Mouse (Mus musculus): ENCODE results near the gene Slc25a13. TPM values are rescaled to one million over a fixed set of nuclear protein-coding genes. Genes with fewer than 3 reads are reported as not detected.

Gene Slc25a13
- polyA plus RNA-seq, 1 experiment = not detected

GRCm38 (mm10) chr6:6023976-6024375 lies 193.0 kb downstream of the Slc25a13 start:
- H3K4me3 ChIP-seq (ENCODE audit: insufficient read depth, low read depth, low read length) = no peak overlapping the region
- H3K27ac ChIP-seq (replicated peaks; ENCODE audit: low read depth, low read length) = no peak overlapping the region
- no peaks in the 10 kb centered on the region for H3K4me1 ChIP-seq (ENCODE audit: control insufficient read depth, insufficient read depth, insufficient read length, low read length)

GRCm38 (mm10) chr6:6016931-6017330 lies 200.0 kb downstream of the Slc25a13 start:
- Histone ChIP-seq H3K4me1 (ENCODE audit: control insufficient read depth, insufficient read depth, insufficient read length, low read length) (no peaks in the 10 kb centered on the region), H3K4me3 (ENCODE audit: insufficient read depth, low read depth, low read length) (no peak overlapping the region), H3K27ac (replicated peaks; ENCODE audit: low read depth, low read length) (no peak overlapping the region)

GRCm38 (mm10) chr6:6015616-6016015 lies 201.4 kb downstream of the Slc25a13 start:
- Histone ChIP-seq H3K27ac (replicated peaks; ENCODE audit: low read depth, low read length) (no peak overlapping the region), H3K4me3 (ENCODE audit: insufficient read depth, low read depth, low read length) (no peak overlapping the region)

GRCm38 (mm10) chr6:6011364-6011763 lies 205.6 kb downstream of the Slc25a13 start:
- Histone ChIP-seq H3K27ac (replicated peaks; ENCODE audit: low read depth, low read length) (no peak overlapping the region), H3K4me1 (ENCODE audit: control insufficient read depth, insufficient read depth, insufficient read length, low read length) (no peaks in the 10 kb centered on the region), H3K4me3 (ENCODE audit: insufficient read depth, low read depth, low read length) (no peak overlapping the region)

More at GRCm38 (mm10) chr6:6015616-6016015, 201.4 kb downstream of the Slc25a13 start:
- H3K4me1 ChIP-seq (ENCODE audit: control insufficient read depth, insufficient read depth, insufficient read length, low read length) = no peaks in the 10 kb centered on the region

DNA sequence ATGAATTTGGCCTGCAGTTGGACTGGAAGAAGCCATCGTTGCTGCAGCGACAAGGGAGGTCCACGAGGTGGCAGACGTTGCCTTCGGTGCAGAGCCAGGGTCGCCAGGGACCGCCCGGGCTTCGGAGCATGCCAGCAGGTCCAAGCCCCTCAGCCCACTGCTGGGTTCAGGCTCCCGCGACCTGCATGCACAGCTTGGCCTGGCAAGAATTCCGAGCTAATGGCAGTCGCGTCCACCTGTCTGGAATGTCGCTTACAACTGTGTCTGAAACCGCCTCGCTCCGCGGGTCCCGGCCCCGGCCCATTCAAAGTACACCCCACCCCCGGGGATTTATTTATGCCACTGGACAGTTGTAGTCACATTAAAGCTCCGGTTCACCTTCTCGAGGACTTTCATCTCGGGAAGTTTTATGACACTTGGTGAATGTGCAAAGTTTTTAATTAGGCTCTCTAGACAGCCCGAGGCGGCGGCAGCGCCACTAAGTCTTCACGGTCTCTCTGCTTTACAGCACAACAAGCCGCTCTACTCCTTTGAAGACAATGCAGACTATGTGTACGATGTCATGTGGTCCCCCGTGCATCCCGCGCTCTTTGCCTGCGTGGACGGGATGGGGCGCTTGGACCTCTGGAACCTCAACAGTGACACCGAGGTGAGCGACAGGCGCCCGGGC lies 211.1 kb downstream of the Slc25a13 start:
- H3K4me1 ChIP-seq (ENCODE audit: control insufficient read depth, insufficient read depth, insufficient read length, low read length) = no peaks in the 10 kb centered on the region
- no peak overlapping the region for H3K27ac ChIP-seq (replicated peaks; ENCODE audit: low read depth, low read length)
- peak overlapping the region; percentile 49 for H3K4me3 ChIP-seq (ENCODE audit: insufficient read depth, low read depth, low read length)

DNA sequence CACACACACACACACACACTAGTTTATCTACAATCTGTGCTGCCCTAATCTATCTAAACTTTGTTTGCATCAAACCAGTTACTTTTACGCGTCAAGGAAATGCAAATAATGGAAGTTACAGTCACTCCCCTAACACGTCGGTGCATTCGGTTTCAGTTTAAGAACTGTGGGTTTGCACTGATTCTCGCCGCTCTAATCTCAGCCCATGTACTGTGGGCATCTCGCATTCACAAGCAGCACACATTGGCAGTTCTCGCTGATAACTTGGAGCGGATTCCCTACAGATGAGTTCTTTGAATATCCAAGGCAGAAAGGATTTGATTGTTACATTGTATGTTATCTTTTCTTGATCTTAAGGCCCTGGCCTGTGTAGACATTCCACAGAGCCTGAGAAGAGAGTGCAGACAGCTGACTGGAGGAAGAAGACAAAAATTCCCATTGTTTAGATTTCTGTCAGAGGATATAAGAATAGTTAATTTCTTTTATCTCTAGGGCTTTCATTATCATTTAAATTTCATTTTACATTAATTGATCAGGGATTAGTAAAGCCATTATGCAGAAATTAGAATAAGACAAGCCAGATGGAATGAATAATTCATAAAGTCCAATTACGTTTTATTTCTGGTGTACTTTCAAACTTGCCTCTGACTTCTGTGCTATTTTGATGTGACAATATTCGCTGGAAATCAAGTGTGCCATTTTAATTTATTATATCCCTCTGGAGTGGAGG lies 212.1 kb downstream of the Slc25a13 start:
- Histone ChIP-seq H3K4me3 (ENCODE audit: insufficient read depth, low read depth, low read length) (no peak overlapping the region), H3K27ac (replicated peaks; ENCODE audit: low read depth, low read length) (no peak overlapping the region), H3K4me1 (ENCODE audit: control insufficient read depth, insufficient read depth, insufficient read length, low read length) (no peaks in the 10 kb centered on the region)

DNA sequence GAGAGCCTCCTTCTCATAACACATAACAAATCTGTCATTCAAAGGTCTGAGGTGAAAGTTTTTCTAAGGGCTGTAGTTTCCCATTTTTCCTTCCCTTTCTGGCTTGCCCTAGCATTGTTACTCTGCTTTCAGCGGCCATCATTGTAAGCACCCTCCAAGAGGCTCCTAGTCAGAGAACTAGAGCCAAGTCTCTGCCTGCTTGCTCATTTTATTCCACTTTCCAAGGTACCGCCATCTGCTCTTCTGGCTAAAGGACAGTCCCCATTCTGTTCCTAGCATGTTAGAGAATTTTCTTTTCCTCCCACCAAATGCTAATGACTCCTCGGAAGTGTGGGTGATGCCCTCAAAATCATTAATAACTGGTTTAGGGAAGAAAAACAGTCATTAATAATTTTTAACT lies 214.9 kb downstream of the Slc25a13 start:
- H3K27ac ChIP-seq (replicated peaks; ENCODE audit: low read depth, low read length) = no peak overlapping the region
- no peak overlapping the region for H3K4me3 ChIP-seq (ENCODE audit: insufficient read depth, low read depth, low read length)
- no peaks in the 10 kb centered on the region for H3K4me1 ChIP-seq (ENCODE audit: control insufficient read depth, insufficient read depth, insufficient read length, low read length)

DNA sequence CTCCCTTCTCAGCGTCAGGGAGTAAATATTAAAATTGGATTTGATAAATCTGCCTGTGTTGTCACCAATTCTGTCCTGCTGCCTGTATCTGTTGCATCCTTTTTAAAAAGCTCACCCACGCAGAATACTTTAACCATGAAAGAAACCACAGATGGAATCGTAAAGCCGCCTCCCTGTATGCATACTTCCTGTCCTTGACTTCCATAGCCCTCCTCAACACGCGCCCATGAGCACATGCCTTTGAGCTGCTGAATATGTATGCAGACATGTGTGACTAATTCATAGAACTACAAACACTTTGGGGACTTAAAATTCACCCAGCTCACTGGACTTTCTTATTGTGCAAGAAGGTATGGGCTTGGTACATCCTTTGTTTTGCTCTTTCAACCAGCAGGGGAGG lies 219.4 kb downstream of the Slc25a13 start:
- no peak overlapping the region for H3K4me3 ChIP-seq (ENCODE audit: insufficient read depth, low read depth, low read length)
- no peaks in the 10 kb centered on the region for H3K4me1 ChIP-seq (ENCODE audit: control insufficient read depth, insufficient read depth, insufficient read length, low read length)
- no peak overlapping the region for H3K27ac ChIP-seq (replicated peaks; ENCODE audit: low read depth, low read length)

GRCm38 (mm10) chr6:5993056-5993455 lies 223.9 kb downstream of the Slc25a13 start:
- no peak overlapping the region for H3K27ac ChIP-seq (replicated peaks; ENCODE audit: low read depth, low read length)
- H3K4me3 ChIP-seq (ENCODE audit: insufficient read depth, low read depth, low read length) = no peak overlapping the region
- no peaks in the 10 kb centered on the region for H3K4me1 ChIP-seq (ENCODE audit: control insufficient read depth, insufficient read depth, insufficient read length, low read length)

- no peak overlapping the region for H3K27ac ChIP-seq (replicated peaks; ENCODE audit: low read depth, low read length)
These were observed 224.9 kb downstream of the Slc25a13 start for GRCm38 (mm10) chr6:5991817-5992755.

DNA sequence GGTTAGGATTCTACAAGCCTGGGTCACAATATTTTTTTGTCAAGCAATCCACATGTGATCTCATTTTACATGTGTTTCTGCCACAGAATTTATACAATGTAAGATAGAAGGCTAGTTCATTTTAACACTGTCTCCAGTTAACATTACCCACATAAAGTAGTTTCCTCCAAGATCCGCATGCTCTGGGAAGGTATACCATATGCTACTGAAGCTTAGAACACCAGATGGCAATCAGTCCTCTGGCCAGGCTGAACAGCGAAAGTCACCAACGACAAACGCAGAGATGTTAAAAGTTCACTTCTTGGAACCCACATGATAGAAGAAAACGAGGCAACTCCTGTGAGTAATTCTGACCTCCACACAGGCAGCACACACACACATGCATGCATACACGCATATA lies 225.7 kb downstream of the Slc25a13 start:
- H3K4me3 ChIP-seq (ENCODE audit: insufficient read depth, low read depth, low read length) = no peak overlapping the region
- H3K27ac ChIP-seq (replicated peaks; ENCODE audit: low read depth, low read length) = no peak overlapping the region
- H3K4me1 ChIP-seq (ENCODE audit: control insufficient read depth, insufficient read depth, insufficient read length, low read length) = no peaks in the 10 kb centered on the region

More at GRCm38 (mm10) chr6:5991817-5992755, 224.9 kb downstream of the Slc25a13 start:
- no peaks in the 10 kb centered on the region for H3K4me1 ChIP-seq (ENCODE audit: control insufficient read depth, insufficient read depth, insufficient read length, low read length)
- no peak overlapping the region for H3K4me3 ChIP-seq (ENCODE audit: insufficient read depth, low read depth, low read length)

All from brown adipose tissue, adult 24 weeks (tissue).